Mouse (Mus musculus): ENCODE results near the gene Supt6. TPM values are rescaled to one million over a fixed set of nuclear protein-coding genes. Genes with fewer than 3 reads are reported as not detected.

Supt6 gene
- total and polyA plus RNA-seq, 3 experiments, result 30.4 to 99.9 (median 65.5) TPM

DNA sequence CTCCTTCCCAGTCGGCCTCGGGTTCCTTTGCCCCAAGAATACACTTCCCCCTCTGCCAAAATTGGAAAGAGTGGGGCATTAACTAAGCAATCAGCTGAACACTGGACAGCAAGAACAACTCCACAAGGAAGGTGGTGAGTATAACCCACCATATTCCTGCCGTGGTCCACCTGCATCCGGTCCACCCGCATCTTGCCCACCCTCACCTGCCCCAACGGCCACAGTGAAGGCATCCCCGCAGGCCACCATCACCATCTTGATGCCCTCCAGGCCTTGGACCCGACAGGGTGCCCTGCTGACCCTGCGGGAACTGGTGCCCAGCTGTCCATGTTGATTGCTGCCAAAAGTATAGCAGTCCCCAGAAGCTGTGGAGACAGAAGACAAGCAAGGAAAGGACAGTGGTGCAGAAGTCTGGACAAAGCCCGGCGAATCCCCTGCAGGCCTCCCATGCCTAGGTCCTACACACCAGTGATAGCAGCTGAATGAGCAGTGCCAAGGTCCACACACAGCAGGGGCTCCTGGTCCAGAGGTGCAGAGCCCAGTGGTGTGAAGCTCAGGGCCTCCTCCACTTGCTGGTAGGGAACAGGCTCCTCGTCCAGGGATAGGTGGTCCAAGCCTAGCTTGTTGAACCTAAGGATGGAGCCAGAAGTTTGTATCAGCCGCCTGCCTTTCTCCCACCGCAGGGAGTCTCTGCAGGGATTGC, 78.4 kb downstream of the Supt6 start:
- dilution Hi-C loops (cut with MboI; ENCODE audit: extremely low pct_ligation_motif_present, extremely low pct_unique_long_range_greater_than_20kb, low sequenced_read_pairs), result no loop called here
- no peak overlapping the region for H3K4me3 ChIP-seq (replicated peaks in 1 of 3; ENCODE audit: low read depth in 2 of 3, low read length in 2 of 3, poor library complexity in 1 of 3)
- no peak overlapping the region for H3K9ac ChIP-seq (ENCODE audit: insufficient read depth, low read depth)
- peaks cover 25% of the 10 kb centered on the region for H3K79me2 ChIP-seq (replicated peaks; ENCODE audit: control insufficient read depth, extremely low read depth, insufficient read depth, poor library complexity, severe bottlenecking)
- no peaks in the 10 kb centered on the region for H3K27me3 ChIP-seq (replicated peaks)
- no peak for DNase-seq (ENCODE audit: extremely low read depth)
- TF ChIP-seq NELFE (IDR thresholded peaks at IDR 0.05; ENCODE audit: low read depth, low read length), result no peak
- no peak for TF ChIP-seq SMC3 (IDR thresholded peaks at IDR 0.05; ENCODE audit: low read depth, low read length)
- no peak for TF ChIP-seq E2F4 (IDR thresholded peaks at IDR 0.05; ENCODE audit: insufficient replicate concordance, low read depth, low read length)
- TF ChIP-seq HCFC1 (IDR thresholded peaks at IDR 0.05; ENCODE audit: low read depth, low read length), result no peak
- no peak for TF ChIP-seq CTCF (conservative IDR thresholded peaks at IDR 0.05 in 1 of 2, IDR thresholded peaks at IDR 0.05 in 1 of 2; ENCODE audit: low read depth in 2 of 2, low read length in 2 of 2)
- no peak for TF ChIP-seq ZKSCAN1 (IDR thresholded peaks at IDR 0.05; ENCODE audit: borderline replicate concordance, low read depth, low read length)
- TF ChIP-seq ZNF384 (IDR thresholded peaks at IDR 0.05; ENCODE audit: low read depth, low read length), result no peak
- TF ChIP-seq RAD21 (IDR thresholded peaks at IDR 0.05; ENCODE audit: low read depth, low read length), result no peak
- TF ChIP-seq IRF4 (IDR thresholded peaks at IDR 0.05; ENCODE audit: low read depth, low read length), result no peak
- no peak for TF ChIP-seq KAT2A (IDR thresholded peaks at IDR 0.05; ENCODE audit: insufficient replicate concordance, low read length)
- TF ChIP-seq MEF2A (IDR thresholded peaks at IDR 0.05; ENCODE audit: borderline replicate concordance, low read depth, low read length), result no peak
- TF ChIP-seq MAFK (IDR thresholded peaks at IDR 0.05; ENCODE audit: insufficient replicate concordance, low read length), result no peak
- peaks cover 0 to 33% of the 10 kb centered on the region in 2 experiments for H3K36me3 ChIP-seq (replicated peaks in 1 of 2; ENCODE audit: control insufficient read depth in 1 of 2, insufficient read depth in 1 of 2, low read length in 1 of 2)
- peaks cover 2% of the 10 kb centered on the region for H3K9me3 ChIP-seq (replicated peaks; ENCODE audit: low read length)
- H3K4me2 ChIP-seq (ENCODE audit: insufficient read depth, low read depth, poor library complexity, severe bottlenecking), result no peak overlapping the region
- H3K27ac ChIP-seq (ENCODE audit: insufficient read depth, low read depth), result no peak overlapping the region
- in situ Hi-C loops (cut with MboI; ENCODE audit: low pct_ligation_motif_present, low pct_unique_long_range_greater_than_20kb, low sequenced_read_pairs), result no loop called here
- peaks cover 20 to 60% of the 10 kb centered on the region in 2 experiments for H3K4me1 ChIP-seq (ENCODE audit: control insufficient read depth in 1 of 2, insufficient read depth in 2 of 2)

DNA sequence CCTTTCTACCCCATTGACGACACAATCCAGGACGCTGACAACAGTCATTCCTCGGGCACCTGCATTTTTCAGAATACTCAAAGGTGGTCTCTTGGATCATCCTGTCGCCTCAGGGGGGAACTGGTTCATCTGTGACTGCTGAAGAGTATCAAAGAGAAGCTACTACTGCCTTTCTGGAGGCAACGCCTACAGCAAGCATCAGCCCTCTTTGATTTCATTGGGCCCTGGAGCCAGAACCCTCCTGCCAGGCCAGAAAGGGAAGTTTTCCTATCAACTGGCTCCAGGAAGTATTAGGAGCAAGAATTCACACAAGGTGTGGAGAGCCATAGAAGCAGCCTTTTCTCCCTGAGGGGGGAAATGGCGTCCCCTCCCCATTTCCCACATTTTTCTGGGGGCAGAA, 79.1 kb downstream of the Supt6 start:
- no peak for TF ChIP-seq NELFE (IDR thresholded peaks at IDR 0.05; ENCODE audit: low read depth, low read length)
- no peak for TF ChIP-seq USF1 (IDR thresholded peaks at IDR 0.05; ENCODE audit: low read depth, low read length)
- TF ChIP-seq TBP (conservative IDR thresholded peaks at IDR 0.05; ENCODE audit: low read depth, low read length), result no peak
- TF ChIP-seq RCOR1 (conservative IDR thresholded peaks at IDR 0.05; ENCODE audit: low read depth, low read length), result no peak
- TF ChIP-seq ZKSCAN1 (IDR thresholded peaks at IDR 0.05; ENCODE audit: borderline replicate concordance, low read depth, low read length), result no peak
- no peak for TF ChIP-seq MAFK (IDR thresholded peaks at IDR 0.05; ENCODE audit: insufficient replicate concordance, low read length)
- no peak for TF ChIP-seq NRF1 (IDR thresholded peaks at IDR 0.05; ENCODE audit: low read depth, low read length)
- no peak for TF ChIP-seq ETS1 (conservative IDR thresholded peaks at IDR 0.05; ENCODE audit: low read depth, low read length)
- no peak for TF ChIP-seq EP300 (IDR thresholded peaks at IDR 0.05; ENCODE audit: low read length)
- TF ChIP-seq MEF2A (IDR thresholded peaks at IDR 0.05; ENCODE audit: borderline replicate concordance, low read depth, low read length), result no peak
- TF ChIP-seq CHD2 (IDR thresholded peaks at IDR 0.05; ENCODE audit: low read length), result no peak
- no peak for TF ChIP-seq E2F4 (IDR thresholded peaks at IDR 0.05; ENCODE audit: insufficient replicate concordance, low read depth, low read length)
- TF ChIP-seq SMC3 (IDR thresholded peaks at IDR 0.05; ENCODE audit: low read depth, low read length), result no peak
- no peak for TF ChIP-seq USF2 (conservative IDR thresholded peaks at IDR 0.05; ENCODE audit: low read depth, low read length)
- in situ Hi-C loops (cut with MboI; ENCODE audit: low pct_ligation_motif_present, low pct_unique_long_range_greater_than_20kb, low sequenced_read_pairs) (no loop called here), dilution Hi-C loops (cut with MboI; ENCODE audit: extremely low pct_ligation_motif_present, extremely low pct_unique_long_range_greater_than_20kb, low sequenced_read_pairs) (no loop called here)
- Histone ChIP-seq H3K27me3 (replicated peaks) (no peaks in the 10 kb centered on the region), H3K4me2 (ENCODE audit: insufficient read depth, low read depth, poor library complexity, severe bottlenecking) (no peak overlapping the region), H3K4me3 (replicated peaks in 1 of 3; ENCODE audit: low read depth in 2 of 3, low read length in 2 of 3, poor library complexity in 1 of 3) (no peak overlapping the region), H3K9me3 (replicated peaks; ENCODE audit: low read length) (peaks cover 2% of the 10 kb centered on the region), H3K36me3 (replicated peaks in 1 of 2; ENCODE audit: control insufficient read depth in 1 of 2, insufficient read depth in 1 of 2, low read length in 1 of 2) (peaks cover 6 to 34% of the 10 kb centered on the region in 2 experiments), H3K9ac (ENCODE audit: insufficient read depth, low read depth) (no peak overlapping the region), H3K4me1 (ENCODE audit: control insufficient read depth in 1 of 2, insufficient read depth in 2 of 2) (peaks cover 27 to 60% of the 10 kb centered on the region in 2 experiments), H3K79me2 (replicated peaks; ENCODE audit: control insufficient read depth, extremely low read depth, insufficient read depth, poor library complexity, severe bottlenecking) (peaks cover 33% of the 10 kb centered on the region), H3K27ac (ENCODE audit: insufficient read depth, low read depth) (no peak overlapping the region)
- DNase-seq (ENCODE audit: extremely low read depth), result no peak

All from CH12.LX (cell line).